Mouse (Mus musculus) telencephalon, adult 2 months (tissue): ENCODE data around the gene Rfesd.

ENCODE experiments used
- DNase-seq: peaks from one replicate; pipeline ENCODE4 v3.0.0-alpha.2; 2011; ENCODE audit warnings: low read depth, low spot score

Rfesd gene

DNA sequence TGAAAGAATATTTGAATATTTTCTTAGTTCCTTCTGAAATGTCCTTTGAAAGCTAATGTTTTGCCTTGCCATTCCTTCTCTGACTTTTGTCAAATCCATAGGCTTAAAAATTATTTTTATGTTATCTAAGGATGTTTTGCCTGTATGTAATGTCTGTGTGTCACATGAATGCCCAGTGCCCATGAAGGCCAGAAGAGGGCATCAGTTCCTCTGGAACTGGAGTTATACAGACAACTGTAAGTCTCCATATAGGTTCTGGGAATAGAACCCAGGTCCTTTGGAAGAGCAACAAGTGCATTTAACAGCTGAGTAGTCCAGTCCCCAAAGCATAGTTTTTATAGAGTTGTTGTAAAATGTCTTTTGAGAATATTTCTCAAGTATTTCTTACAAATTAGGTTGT is 36.6 kb downstream of the Rfesd start:
- no peak for DNase-seq

- DNase-seq: no peak
These were observed 41.9 kb downstream of the Rfesd start for GRCm38 (mm10) chr13:75976649-75977048.

- no peak for DNase-seq
These were observed 42.3 kb downstream of the Rfesd start for GRCm38 (mm10) chr13:75976218-75976617.

GRCm38 (mm10) chr13:75975629-75976028 is 42.9 kb downstream of the Rfesd start:
- no peak for DNase-seq

GRCm38 (mm10) chr13:75974481-75974880 is 44.0 kb downstream of the Rfesd start:
- no peak for DNase-seq

DNA sequence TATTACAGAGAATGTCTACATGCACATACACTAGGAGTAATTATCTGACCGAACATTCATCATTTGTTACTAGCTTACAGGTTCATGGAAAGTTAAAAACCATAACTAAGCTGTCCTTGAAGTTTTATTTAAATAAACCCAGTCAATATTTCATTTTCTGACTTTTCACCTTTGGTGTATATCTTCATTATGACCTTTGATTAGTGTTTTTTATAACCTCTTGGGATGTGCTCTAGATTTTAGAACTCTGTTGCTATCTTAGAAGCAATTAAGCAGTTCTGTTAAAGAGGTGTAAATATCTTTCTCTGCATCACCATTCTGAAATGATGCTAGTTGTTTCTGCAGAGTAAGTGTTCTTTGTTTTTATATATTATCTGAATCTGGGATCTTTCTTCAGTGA is 51.7 kb downstream of the Rfesd start, which contains the start of gene Spata9:
TSS of gene Spata9 (plus strand) at position 301 of the 400 bp plus-strand sequence.
- DNase-seq: no peak

DNA sequence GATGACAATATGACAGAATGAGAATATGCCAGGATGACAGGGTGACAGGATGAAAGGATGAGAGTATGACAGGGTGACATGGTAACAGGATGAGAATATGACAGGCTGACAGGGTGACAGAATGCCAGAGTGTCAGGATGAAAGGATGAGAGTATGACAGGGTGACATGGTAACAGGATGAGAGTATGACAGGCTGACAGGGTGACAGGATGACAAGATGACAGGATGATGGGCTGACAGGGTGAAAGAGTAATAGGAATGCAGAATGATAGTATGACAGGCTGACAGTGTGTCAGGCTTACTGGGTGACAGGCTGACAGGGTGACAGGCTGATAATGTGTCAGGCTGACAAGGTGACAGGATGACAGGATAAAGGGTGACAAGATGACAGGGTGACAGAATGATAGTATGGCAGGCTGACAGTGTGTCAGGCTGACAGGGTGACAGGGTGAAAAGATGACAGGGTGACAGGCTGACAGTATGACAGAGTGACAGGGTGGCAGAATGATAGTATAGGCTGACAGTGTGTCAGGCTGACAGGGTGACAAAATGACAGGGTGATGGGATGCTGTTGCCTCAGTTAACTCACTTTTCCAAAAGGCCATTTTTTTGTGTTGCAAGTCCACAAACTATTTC is 63.0 kb downstream of the Rfesd start:
- DNase-seq: no peak
